Mouse (Mus musculus): ENCODE measurements around the gene Gatad2b.

DNA sequence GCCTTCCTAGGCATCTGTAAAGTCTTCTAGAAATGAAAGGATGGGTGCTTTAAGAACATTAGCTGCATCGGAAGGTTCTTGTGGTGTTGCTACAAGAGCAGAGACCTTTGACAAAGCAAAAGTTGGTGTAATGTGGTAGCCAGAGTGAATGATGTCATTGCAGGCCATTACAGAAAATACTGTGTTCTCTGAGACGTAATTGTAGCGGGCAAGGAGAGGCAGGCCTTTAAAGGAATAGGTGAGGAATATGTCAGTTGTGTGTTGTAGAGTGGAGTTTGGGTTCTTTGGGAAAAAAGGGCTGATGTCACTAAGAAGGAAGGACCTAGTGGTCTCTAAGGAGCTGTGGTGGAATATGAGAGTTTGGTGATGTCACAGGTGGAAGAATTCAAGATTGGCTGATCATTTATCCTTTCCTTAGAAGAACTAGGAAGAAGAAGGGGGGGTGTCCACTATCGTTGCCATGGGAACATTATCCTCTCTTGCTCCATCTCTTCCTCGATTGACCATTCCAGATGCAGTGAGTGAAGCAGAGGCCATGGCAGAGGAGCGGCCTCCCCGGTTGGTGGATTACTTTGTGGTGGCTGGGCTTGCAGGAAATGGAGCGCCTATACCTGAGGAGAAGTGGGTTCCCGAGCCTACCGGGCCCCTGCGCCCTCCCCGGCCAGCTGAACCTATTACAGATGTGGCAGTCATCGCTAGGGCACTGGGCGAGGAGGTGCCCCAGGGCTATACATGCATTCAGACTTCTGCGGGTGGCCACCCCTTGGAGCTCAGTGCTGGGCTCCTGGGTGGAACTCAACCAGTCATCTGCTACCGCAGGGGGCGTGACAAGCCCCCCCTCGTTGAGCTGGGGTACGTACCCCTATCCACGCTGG lies 25.8 kb upstream of the Gatad2b start:
- TF ChIP-seq GATA1 (IDR thresholded peaks at IDR 0.05; ENCODE audit: borderline replicate concordance, low read length) (no peak), FLI1 (IDR thresholded peaks at IDR 0.05; ENCODE audit: low read length) (no peak)
